Mouse (Mus musculus) intestine, embryonic 15.5 days (tissue): ENCODE data around the gene Hoxa2. TPM values are rescaled to one million over a fixed set of nuclear protein-coding genes. Genes with fewer than 3 reads are reported as not detected.
A peak's percentile ranks its signal among the peaks of the same experiment; 100 is the strongest.

Source experiments
- ATAC-seq: fragments of 200-750 bp; cut with Nextera tagmentation; 2 replicates; pipeline ENCODE4 v1.8.0; 2017; ENCODE audit warnings: moderate TSS enrichment, moderate library complexity
- H3K27ac ChIP-seq: fragments of 300-500 bp; sonication (generic); 2 replicates; pipeline ENCODE4 v1.5.1; 2015; ENCODE audit warnings: mild to moderate bottlenecking, inconsistent platforms
- H3K27me3 ChIP-seq: fragments of 300-500 bp; sonication (generic); replicated peaks from 2 replicates; pipeline ENCODE4 v1.6.1; 2015; ENCODE audit warnings: inconsistent platforms
- H3K36me3 ChIP-seq: fragments of 300-500 bp; sonication (generic); 2 replicates; pipeline ENCODE4 v1.6.1; 2015; ENCODE audit warnings: inconsistent platforms
- H3K4me1 ChIP-seq: fragments of 300-500 bp; sonication (generic); replicated peaks from 2 replicates; pipeline ENCODE4 v1.6.1; 2015; ENCODE audit warnings: inconsistent platforms
- H3K4me2 ChIP-seq: fragments of 300-500 bp; sonication (generic); replicated peaks from 2 replicates; pipeline ENCODE4 v1.6.1; 2015; ENCODE audit warnings: mild to moderate bottlenecking, inconsistent platforms
- H3K4me3 ChIP-seq: fragments of 300-500 bp; sonication (generic); replicated peaks from 2 replicates; pipeline ENCODE4 v1.5.1; 2015; ENCODE audit warnings: inconsistent platforms
- H3K9ac ChIP-seq: fragments of 300-500 bp; sonication (generic); 2 replicates; pipeline ENCODE4 v1.6.1; 2015; ENCODE audit warnings: inconsistent platforms
- H3K9me3 ChIP-seq: fragments of 300-500 bp; sonication (generic); 2 replicates; pipeline ENCODE4 v1.6.1; 2016; ENCODE audit warnings: inconsistent platforms
- WGBS: fragments of 180-500 bp; shearing (Covaris S2); methylation state at CpG from one replicate; pipeline ENCODE4 v1.1.7; 2015; 5-methylcytosine and 5-hydroxymethylcytosine counted together
- polyA plus RNA-seq: library from polyadenylated mRNA; unstranded; fragments of >200 nt; fragmentation: Nextera tagmentation; extraction: Ambion mirVana; gene quantifications from 2 replicates; pipeline ENCODE4 v1.2.1, GENCODE M21; 2015

Hoxa2 gene
- polyA plus RNA-seq, 1 experiment from 2014 or later = 8.6 TPM

GRCm38 (mm10) chr6:52174968-52175751 lies 10.5 kb upstream of the Hoxa2 start:
- Histone ChIP-seq H3K9me3 (no peaks in the 10 kb centered on the region), H3K9ac (peak overlapping the region; percentile 69), H3K4me3 (peak overlapping the region; percentile 61), H3K4me1 (peaks cover 25% of the 10 kb centered on the region), H3K27me3 (peaks cover 7% of the 10 kb centered on the region; the same call in 1 of the 2 replicates), H3K36me3 (no peaks in the 10 kb centered on the region), H3K27ac (peak overlapping the region; percentile 96), H3K4me2 (peak overlapping the region; percentile 75)
- ATAC-seq = peak; percentile 68
- 3% methylated on average over 41 of the region's 41 CpGs for WGBS

GRCm38 (mm10) chr6:52173648-52174047 lies 9.0 kb upstream of the Hoxa2 start:
- Histone ChIP-seq H3K36me3 (no peaks in the 10 kb centered on the region), H3K27me3 (peaks cover 14% of the 10 kb centered on the region), H3K4me3 (peak overlapping the region; percentile 38), H3K27ac (peak overlapping the region; percentile 92; the same call in 1 of the 2 replicates), H3K4me1 (peaks cover 25% of the 10 kb centered on the region), H3K4me2 (peak overlapping the region; percentile 75), H3K9me3 (no peaks in the 10 kb centered on the region), H3K9ac (no peak overlapping the region)
- WGBS = 9% methylated on average over 4 of the region's 4 CpGs
- ATAC-seq = no peak

GRCm38 (mm10) chr6:52172501-52172900 lies 7.9 kb upstream of the Hoxa2 start:
- Histone ChIP-seq H3K9ac (peak overlapping the region; percentile 41), H3K9me3 (no peaks in the 10 kb centered on the region), H3K4me1 (peaks cover 25% of the 10 kb centered on the region), H3K4me3 (peak overlapping the region; percentile 38), H3K4me2 (peak overlapping the region; percentile 75), H3K27me3 (peaks cover 16% of the 10 kb centered on the region), H3K36me3 (no peaks in the 10 kb centered on the region), H3K27ac (peak overlapping the region; percentile 92)
- ATAC-seq = peak; percentile 70
- 2% methylated on average over 35 of the region's 35 CpGs for WGBS

- WGBS = 20% methylated on average over 7 of the region's 7 CpGs
- peaks cover 25% of the 10 kb centered on the region for H3K4me1 ChIP-seq
- ATAC-seq = no peak
- H3K27me3 ChIP-seq = peaks cover 16% of the 10 kb centered on the region
- peak overlapping the region; percentile 83 for H3K27ac ChIP-seq
- H3K4me2 ChIP-seq = peak overlapping the region; percentile 75
- H3K4me3 ChIP-seq = peak overlapping the region; percentile 38
- no peaks in the 10 kb centered on the region for H3K9me3 ChIP-seq
- no peaks in the 10 kb centered on the region for H3K36me3 ChIP-seq
- peak overlapping the region; percentile 41 for H3K9ac ChIP-seq
These were observed 7.3 kb upstream of the Hoxa2 start for GRCm38 (mm10) chr6:52171938-52172337.

GRCm38 (mm10) chr6:52171331-52171730 lies 6.7 kb upstream of the Hoxa2 start:
- Histone ChIP-seq H3K4me2 (peak overlapping the region; percentile 75), H3K27ac (peak overlapping the region; percentile 83), H3K27me3 (peaks cover 16% of the 10 kb centered on the region), H3K9ac (no peak overlapping the region), H3K36me3 (no peaks in the 10 kb centered on the region), H3K4me3 (no peak overlapping the region), H3K9me3 (no peaks in the 10 kb centered on the region), H3K4me1 (peaks cover 25% of the 10 kb centered on the region)
- ATAC-seq = no peak
- 31% methylated on average over 4 of the region's 4 CpGs for WGBS

- Histone ChIP-seq H3K4me2 (peak overlapping the region; percentile 75), H3K27me3 (peaks cover 16% of the 10 kb centered on the region), H3K36me3 (no peaks in the 10 kb centered on the region), H3K27ac (peak overlapping the region; percentile 83), H3K4me1 (peaks cover 25% of the 10 kb centered on the region), H3K4me3 (0 out of 2 replicates have a peak overlapping the region, but pooled peaks have one; percentile 20), H3K9ac (peak overlapping the region; percentile 50), H3K9me3 (no peaks in the 10 kb centered on the region)
- ATAC-seq = no peak
- WGBS = 47% methylated on average over 5 of the region's 5 CpGs
These were observed 6.2 kb upstream of the Hoxa2 start for GRCm38 (mm10) chr6:52170898-52171223.

- peak overlapping the region; percentile 75 for H3K4me2 ChIP-seq
- WGBS = 34% methylated on average over 40 of the region's 40 CpGs
- no peaks in the 10 kb centered on the region for H3K9me3 ChIP-seq
- H3K4me1 ChIP-seq = peaks cover 25% of the 10 kb centered on the region
- no peaks in the 10 kb centered on the region for H3K36me3 ChIP-seq
- peaks cover 16% of the 10 kb centered on the region for H3K27me3 ChIP-seq
- H3K9ac ChIP-seq = peak overlapping the region; percentile 50
- peak overlapping the region; percentile 20 for H3K4me3 ChIP-seq
- ATAC-seq = peak; percentile 22; the same call in 1 of the 2 replicates
- H3K27ac ChIP-seq = peak overlapping the region; percentile 83
These were observed 5.7 kb upstream of the Hoxa2 start for GRCm38 (mm10) chr6:52170166-52170897.

GRCm38 (mm10) chr6:52169499-52170165 lies 5.0 kb upstream of the Hoxa2 start:
- peaks cover 24% of the 10 kb centered on the region for H3K4me1 ChIP-seq
- H3K4me2 ChIP-seq = peak overlapping the region; percentile 75
- peak overlapping the region; percentile 50 for H3K9ac ChIP-seq
- peak overlapping the region; percentile 20 for H3K4me3 ChIP-seq
- ATAC-seq = no peak
- peak overlapping the region; percentile 83 for H3K27ac ChIP-seq
- no peaks in the 10 kb centered on the region for H3K9me3 ChIP-seq
- H3K36me3 ChIP-seq = no peaks in the 10 kb centered on the region
- 44% methylated on average over 16 of the region's 16 CpGs for WGBS
- peaks cover 16% of the 10 kb centered on the region for H3K27me3 ChIP-seq

GRCm38 (mm10) chr6:52168191-52169055 lies 3.8 kb upstream of the Hoxa2 start:
- no peaks in the 10 kb centered on the region for H3K36me3 ChIP-seq
- peak overlapping the region; percentile 62 for H3K9ac ChIP-seq
- 33% methylated on average over 42 of the region's 42 CpGs for WGBS
- peak overlapping the region; percentile 78 for H3K27ac ChIP-seq
- H3K4me3 ChIP-seq = peak overlapping the region; percentile 29
- H3K4me1 ChIP-seq = peaks cover 30% of the 10 kb centered on the region
- H3K9me3 ChIP-seq = no peaks in the 10 kb centered on the region
- ATAC-seq = no peak
- peak overlapping the region; percentile 71 for H3K4me2 ChIP-seq
- H3K27me3 ChIP-seq = peaks cover 22% of the 10 kb centered on the region

GRCm38 (mm10) chr6:52167736-52168161 lies 3.1 kb upstream of the Hoxa2 start:
- WGBS = 48% methylated on average over 14 of the region's 14 CpGs
- peak overlapping the region; percentile 78 for H3K27ac ChIP-seq
- H3K4me1 ChIP-seq = peaks cover 28% of the 10 kb centered on the region
- peak overlapping the region; percentile 29; the same call in 1 of the 2 replicates for H3K4me3 ChIP-seq
- peaks cover 28% of the 10 kb centered on the region for H3K27me3 ChIP-seq
- H3K36me3 ChIP-seq = no peaks in the 10 kb centered on the region
- ATAC-seq = no peak
- peak overlapping the region; percentile 62 for H3K9ac ChIP-seq
- no peaks in the 10 kb centered on the region for H3K9me3 ChIP-seq
- H3K4me2 ChIP-seq = peak overlapping the region; percentile 71

- Histone ChIP-seq H3K4me1 (peaks cover 22% of the 10 kb centered on the region), H3K9me3 (no peaks in the 10 kb centered on the region), H3K4me2 (peak overlapping the region; percentile 71), H3K36me3 (no peaks in the 10 kb centered on the region), H3K4me3 (peak overlapping the region; percentile 14; the same call in 1 of the 2 replicates), H3K9ac (peak overlapping the region; percentile 62), H3K27ac (peak overlapping the region; percentile 78), H3K27me3 (peaks cover 28% of the 10 kb centered on the region)
- WGBS = 61% methylated on average over 1 of the region's 1 CpGs
- ATAC-seq = no peak
These were observed 2.5 kb upstream of the Hoxa2 start for GRCm38 (mm10) chr6:52167176-52167575.
